Mouse (Mus musculus) embryonic fibroblast, embryonic 13.5 days (primary cell): Measurements from ENCODE around the gene Psmd3.

Experiments
- CTCF ChIP-seq: IDR thresholded peaks from 2 replicates; pipeline ENCODE4 v1.5.1; 2011; ENCODE audit warnings: mild to moderate bottlenecking, control low read depth, low read length, moderate library complexity, borderline replicate concordance; ENCODE audit not compliant: insufficient read depth
- POLR2A ChIP-seq: IDR thresholded peaks from 2 replicates; pipeline ENCODE4 v1.6.1; 2011; ENCODE audit warnings: low read depth, mild to moderate bottlenecking, control low read depth, low read length, moderate library complexity

- TF ChIP-seq CTCF = no peak
- TF ChIP-seq POLR2A = no peak
Measured at GRCm38 (mm10) chr11:98644757-98645156, 37.6 kb upstream of the Psmd3 start.
